Mouse (Mus musculus): ENCODE results near the gene Mxra7.

DNA sequence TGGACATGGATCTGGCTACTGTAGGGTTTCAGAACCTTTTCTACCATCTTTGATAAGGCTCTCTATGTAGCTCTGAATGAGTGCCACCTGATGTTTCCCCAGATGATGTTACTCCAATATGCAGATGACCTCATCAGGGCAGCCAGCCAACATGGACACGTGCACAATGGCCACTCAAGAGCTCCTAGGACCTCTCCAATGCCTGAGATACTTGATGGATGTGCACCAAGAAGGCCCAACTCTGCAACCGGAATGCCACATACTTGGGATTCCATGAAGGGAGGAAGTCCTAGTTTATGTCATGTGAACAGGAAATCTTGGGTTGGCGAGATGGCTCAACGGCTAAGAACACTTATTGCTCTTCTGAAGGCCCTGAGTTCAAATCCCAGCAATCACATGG is 72.7 kb downstream of the Mxra7 start:
- TF ChIP-seq CTCF (IDR thresholded peaks at IDR 0.05; ENCODE audit: low read depth): no peak
- no peak for TF ChIP-seq EP300 (optimal IDR thresholded peaks at IDR 0.05)
